Mouse (Mus musculus) cerebellum, adult 2 months (tissue): Measurements from ENCODE around the gene Depp1.

Experiments
- CTCF ChIP-seq: fragments of 200-500 bp; IDR thresholded peaks from 2 replicates; pipeline ENCODE4 v1.5.1; 2011; ENCODE audit warnings: low read depth, mild to moderate bottlenecking, control low read depth, low read length, moderate library complexity, borderline replicate concordance; ENCODE audit not compliant: insufficient read depth
- POLR2A ChIP-seq: fragments of 200-500 bp; IDR thresholded peaks from 2 replicates; pipeline ENCODE4 v1.6.1; 2011; ENCODE audit warnings: low read length, control low read depth, borderline replicate concordance; ENCODE audit not compliant: insufficient read depth

GRCm38 (mm10) chr6:116615719-116616118 lies 34.7 kb upstream of the Depp1 start:
- TF ChIP-seq CTCF (no peak), POLR2A (no peak)
